Mouse (Mus musculus): ENCODE data around the gene Abhd10. TPM values are rescaled to one million over a fixed set of nuclear protein-coding genes. Genes with fewer than 3 reads are reported as not detected.

The Abhd10 gene
- polyA plus RNA-seq, 1 experiment from 2014 or later, result 35.2 TPM

GRCm38 (mm10) chr16:45714489-45715150, 28.1 kb downstream of the Abhd10 start:
- Histone ChIP-seq H3K36me3 (ENCODE audit: control insufficient read depth, insufficient read depth, low read length) (no peaks in the 10 kb centered on the region), H3K4me1 (ENCODE audit: control insufficient read depth, insufficient read depth, low read length) (no peaks in the 10 kb centered on the region), H3K27ac (ENCODE audit: low read length) (no peak overlapping the region), H3K27me3 (replicated peaks; ENCODE audit: control insufficient read depth, insufficient read depth, low read length) (no peaks in the 10 kb centered on the region), H3K9ac (ENCODE audit: low read depth, low read length) (no peak overlapping the region), H3K9me3 (ENCODE audit: control insufficient read depth, low read length) (no peaks in the 10 kb centered on the region), H3K4me2 (ENCODE audit: low read depth, low read length) (no peak overlapping the region), H3K4me3 (ENCODE audit: low read length) (no peak overlapping the region)
- no peak for ATAC-seq
- 77% methylated on average over 5 of the region's 5 CpGs for WGBS

GRCm38 (mm10) chr16:45713878-45714277, 28.9 kb downstream of the Abhd10 start:
- Histone ChIP-seq H3K36me3 (ENCODE audit: control insufficient read depth, insufficient read depth, low read length) (no peaks in the 10 kb centered on the region), H3K27me3 (replicated peaks; ENCODE audit: control insufficient read depth, insufficient read depth, low read length) (no peaks in the 10 kb centered on the region), H3K9me3 (ENCODE audit: control insufficient read depth, low read length) (no peaks in the 10 kb centered on the region), H3K9ac (ENCODE audit: low read depth, low read length) (no peak overlapping the region), H3K4me1 (ENCODE audit: control insufficient read depth, insufficient read depth, low read length) (no peaks in the 10 kb centered on the region), H3K27ac (ENCODE audit: low read length) (no peak overlapping the region), H3K4me2 (ENCODE audit: low read depth, low read length) (no peak overlapping the region), H3K4me3 (ENCODE audit: low read length) (no peak overlapping the region)
- no peak for ATAC-seq
- WGBS, result 86% methylated on average over 1 of the region's 1 CpGs

- no peaks in the 10 kb centered on the region for H3K36me3 ChIP-seq (ENCODE audit: control insufficient read depth, insufficient read depth, low read length)
- WGBS, result 82% methylated on average over 5 of the region's 5 CpGs
- H3K4me3 ChIP-seq (ENCODE audit: low read length), result no peak overlapping the region
- H3K9me3 ChIP-seq (ENCODE audit: control insufficient read depth, low read length), result no peaks in the 10 kb centered on the region
- no peak overlapping the region for H3K27ac ChIP-seq (ENCODE audit: low read length)
- no peak for ATAC-seq
- H3K4me1 ChIP-seq (ENCODE audit: control insufficient read depth, insufficient read depth, low read length), result no peaks in the 10 kb centered on the region
- H3K9ac ChIP-seq (ENCODE audit: low read depth, low read length), result no peak overlapping the region
- H3K4me2 ChIP-seq (ENCODE audit: low read depth, low read length), result no peak overlapping the region
- no peaks in the 10 kb centered on the region for H3K27me3 ChIP-seq (replicated peaks; ENCODE audit: control insufficient read depth, insufficient read depth, low read length)
These were observed 29.5 kb downstream of the Abhd10 start for GRCm38 (mm10) chr16:45713261-45713660.

- ATAC-seq, result no peak
- no peaks in the 10 kb centered on the region for H3K27me3 ChIP-seq (replicated peaks; ENCODE audit: control insufficient read depth, insufficient read depth, low read length)
- H3K4me2 ChIP-seq (ENCODE audit: low read depth, low read length), result no peak overlapping the region
- no peak overlapping the region for H3K9ac ChIP-seq (ENCODE audit: low read depth, low read length)
- WGBS, result 69% methylated on average over 7 of the region's 7 CpGs
- H3K27ac ChIP-seq (ENCODE audit: low read length), result no peak overlapping the region
- H3K4me3 ChIP-seq (ENCODE audit: low read length), result no peak overlapping the region
- no peaks in the 10 kb centered on the region for H3K36me3 ChIP-seq (ENCODE audit: control insufficient read depth, insufficient read depth, low read length)
- no peaks in the 10 kb centered on the region for H3K9me3 ChIP-seq (ENCODE audit: control insufficient read depth, low read length)
- H3K4me1 ChIP-seq (ENCODE audit: control insufficient read depth, insufficient read depth, low read length), result no peaks in the 10 kb centered on the region
These were observed 31.5 kb downstream of the Abhd10 start for GRCm38 (mm10) chr16:45711263-45711662.

GRCm38 (mm10) chr16:45699301-45699700, 43.5 kb downstream of the Abhd10 start:
- Histone ChIP-seq H3K4me3 (ENCODE audit: low read length) (no peak overlapping the region), H3K27ac (ENCODE audit: low read length) (no peak overlapping the region), H3K4me2 (ENCODE audit: low read depth, low read length) (no peak overlapping the region), H3K9me3 (ENCODE audit: control insufficient read depth, low read length) (no peaks in the 10 kb centered on the region), H3K4me1 (ENCODE audit: control insufficient read depth, insufficient read depth, low read length) (no peaks in the 10 kb centered on the region), H3K27me3 (replicated peaks; ENCODE audit: control insufficient read depth, insufficient read depth, low read length) (no peaks in the 10 kb centered on the region), H3K9ac (ENCODE audit: low read depth, low read length) (no peak overlapping the region), H3K36me3 (ENCODE audit: control insufficient read depth, insufficient read depth, low read length) (no peaks in the 10 kb centered on the region)
- 43% methylated on average over 5 of the region's 5 CpGs for WGBS
- ATAC-seq, result no peak

GRCm38 (mm10) chr16:45697996-45698395, 44.8 kb downstream of the Abhd10 start:
- Histone ChIP-seq H3K9me3 (ENCODE audit: control insufficient read depth, low read length) (no peaks in the 10 kb centered on the region), H3K27ac (ENCODE audit: low read length) (no peak overlapping the region), H3K9ac (ENCODE audit: low read depth, low read length) (no peak overlapping the region), H3K4me3 (ENCODE audit: low read length) (no peak overlapping the region), H3K36me3 (ENCODE audit: control insufficient read depth, insufficient read depth, low read length) (no peaks in the 10 kb centered on the region), H3K4me1 (ENCODE audit: control insufficient read depth, insufficient read depth, low read length) (no peaks in the 10 kb centered on the region), H3K27me3 (replicated peaks; ENCODE audit: control insufficient read depth, insufficient read depth, low read length) (no peaks in the 10 kb centered on the region), H3K4me2 (ENCODE audit: low read depth, low read length) (no peak overlapping the region)
- no peak for ATAC-seq
- WGBS, result 81% methylated on average over 6 of the region's 6 CpGs

GRCm38 (mm10) chr16:45695445-45696160, 47.2 kb downstream of the Abhd10 start:
- no peaks in the 10 kb centered on the region for H3K27me3 ChIP-seq (replicated peaks; ENCODE audit: control insufficient read depth, insufficient read depth, low read length)
- 71% methylated on average over 9 of the region's 9 CpGs for WGBS
- H3K4me1 ChIP-seq (ENCODE audit: control insufficient read depth, insufficient read depth, low read length), result no peaks in the 10 kb centered on the region
- no peaks in the 10 kb centered on the region for H3K36me3 ChIP-seq (ENCODE audit: control insufficient read depth, insufficient read depth, low read length)
- no peak overlapping the region for H3K4me2 ChIP-seq (ENCODE audit: low read depth, low read length)
- no peak overlapping the region for H3K4me3 ChIP-seq (ENCODE audit: low read length)
- H3K9ac ChIP-seq (ENCODE audit: low read depth, low read length), result no peak overlapping the region
- no peak for ATAC-seq
- no peaks in the 10 kb centered on the region for H3K9me3 ChIP-seq (ENCODE audit: control insufficient read depth, low read length)
- no peak overlapping the region for H3K27ac ChIP-seq (ENCODE audit: low read length)

- Histone ChIP-seq H3K36me3 (ENCODE audit: control insufficient read depth, insufficient read depth, low read length) (no peaks in the 10 kb centered on the region), H3K9me3 (ENCODE audit: control insufficient read depth, low read length) (no peaks in the 10 kb centered on the region), H3K27me3 (replicated peaks; ENCODE audit: control insufficient read depth, insufficient read depth, low read length) (no peaks in the 10 kb centered on the region), H3K9ac (ENCODE audit: low read depth, low read length) (no peak within 1 kb of the TSS), H3K4me2 (ENCODE audit: low read depth, low read length) (no peak within 1 kb of the TSS), H3K27ac (ENCODE audit: low read length) (no peak within 1 kb of the TSS), H3K4me3 (ENCODE audit: low read length) (no peak within 1 kb of the TSS), H3K4me1 (ENCODE audit: control insufficient read depth, insufficient read depth, low read length) (peaks cover 3% of the 10 kb centered on the region; the same call in 1 of the 2 replicates)
- ATAC-seq, result no peak
- 67% methylated on average over 10 of the region's 10 CpGs for WGBS
These were observed 49.2 kb downstream of the Abhd10 start, which contains the start of gene Tmprss7 for GRCm38 (mm10) chr16:45693558-45693957. Gene Tmprss7, minus strand, starts transcription at chr16:45693658.

GRCm38 (mm10) chr16:45692851-45693250, 49.9 kb downstream of the Abhd10 start:
- 80% methylated on average over 3 of the region's 3 CpGs for WGBS
- no peak overlapping the region for H3K9ac ChIP-seq (ENCODE audit: low read depth, low read length)

More at GRCm38 (mm10) chr16:45692851-45693250, 49.9 kb downstream of the Abhd10 start:
- Histone ChIP-seq H3K36me3 (ENCODE audit: control insufficient read depth, insufficient read depth, low read length) (no peaks in the 10 kb centered on the region), H3K27me3 (replicated peaks; ENCODE audit: control insufficient read depth, insufficient read depth, low read length) (no peaks in the 10 kb centered on the region), H3K27ac (ENCODE audit: low read length) (no peak overlapping the region), H3K4me3 (ENCODE audit: low read length) (no peak overlapping the region), H3K9me3 (ENCODE audit: control insufficient read depth, low read length) (no peaks in the 10 kb centered on the region), H3K4me1 (ENCODE audit: control insufficient read depth, insufficient read depth, low read length) (peaks cover 3% of the 10 kb centered on the region; the same call in 1 of the 2 replicates), H3K4me2 (ENCODE audit: low read depth, low read length) (no peak overlapping the region)
- ATAC-seq, result no peak

Measured in intestine, embryonic 16.5 days (tissue).